Mouse (Mus musculus) stomach, postnatal 0 days (tissue): ENCODE measurements around the gene Ankmy2.

Source experiments
- CTCF ChIP-seq: IDR thresholded peaks from 2 replicates; pipeline ENCODE4 v1.5.1; 2016; ENCODE audit warnings: antibody characterized with exemption, low read depth, mild to moderate bottlenecking, moderate library complexity
- EP300 ChIP-seq: optimal IDR thresholded peaks from 2 replicates; pipeline ENCODE3; 2016; ENCODE audit warnings: antibody characterized with exemption

- TF ChIP-seq CTCF: no peak
- no peak for TF ChIP-seq EP300
Observed at GRCm38 (mm10) chr12:36137192-36137591, 19.7 kb upstream of the Ankmy2 start.
